Mouse (Mus musculus) stomach, postnatal 0 days (tissue): ENCODE measurements around the gene Vgf. TPM values are rescaled to one million over a fixed set of nuclear protein-coding genes. Genes with fewer than 3 reads are reported as not detected.

Experiments
- ATAC-seq: fragments of 200-750 bp; cut with Nextera tagmentation; 2 replicates; pipeline ENCODE4 v1.8.0; 2017; ENCODE audit not compliant: low FRiP score, low TSS enrichment
- DNase-seq: peaks from one replicate; pipeline ENCODE4 v3.0.0-alpha.2; 2016; ENCODE audit warnings: low spot score
- H3K27ac ChIP-seq: fragments of 300-500 bp; sonication (generic); replicated peaks from 2 replicates; pipeline ENCODE4 v1.5.1; 2014; ENCODE audit warnings: mild to moderate bottlenecking, control low read depth
- H3K27me3 ChIP-seq: fragments of 300-500 bp; sonication (generic); 2 replicates; pipeline ENCODE4 v1.6.1; 2014; ENCODE audit warnings: low read length; ENCODE audit not compliant: control insufficient read depth, insufficient read depth
- H3K36me3 ChIP-seq: fragments of 300-500 bp; sonication (generic); 2 replicates; pipeline ENCODE4 v1.6.1; 2014; ENCODE audit warnings: low read length, mixed read lengths; ENCODE audit not compliant: control insufficient read depth, insufficient read depth
- H3K4me1 ChIP-seq: fragments of 300-500 bp; sonication (generic); replicated peaks from 2 replicates; pipeline ENCODE4 v1.6.1; 2014; ENCODE audit warnings: antibody characterized with exemption; ENCODE audit not compliant: control insufficient read depth, insufficient read depth
- H3K4me2 ChIP-seq: fragments of 300-500 bp; sonication (generic); replicated peaks from 2 replicates; pipeline ENCODE4 v1.6.1; 2014; ENCODE audit warnings: low read depth, mild to moderate bottlenecking, control low read depth, moderate library complexity
- H3K4me3 ChIP-seq: fragments of 300-500 bp; sonication (generic); 2 replicates; pipeline ENCODE4 v1.5.1; 2014; ENCODE audit warnings: low read depth, low read length, control low read depth
- H3K9ac ChIP-seq: fragments of 300-500 bp; sonication (generic); 2 replicates; pipeline ENCODE4 v1.6.1; 2014; ENCODE audit warnings: mild to moderate bottlenecking, low read length, control low read depth, mixed read lengths
- H3K9me3 ChIP-seq: fragments of 300-500 bp; sonication (generic); 2 replicates; pipeline ENCODE4 v1.6.1; 2016; ENCODE audit warnings: low read length; ENCODE audit not compliant: control insufficient read depth
- CTCF ChIP-seq: IDR thresholded peaks from 2 replicates; pipeline ENCODE4 v1.5.1; 2016; ENCODE audit warnings: antibody characterized with exemption, low read depth, mild to moderate bottlenecking, moderate library complexity
- EP300 ChIP-seq: optimal IDR thresholded peaks from 2 replicates; pipeline ENCODE3; 2016; ENCODE audit warnings: antibody characterized with exemption
- WGBS: fragments of 180-500 bp; shearing (Covaris S2); extraction: QIAGEN DNeasy Blood & Tissue Kit; methylation state at CpG from one replicate; pipeline ENCODE4 v1.1.7; 2014; 5-methylcytosine and 5-hydroxymethylcytosine counted together
- polyA plus RNA-seq: library from polyadenylated mRNA; unstranded; fragments of >200 nt; fragmentation: Nextera tagmentation; extraction: Ambion mirVana; gene quantifications from 2 replicates; pipeline ENCODE4 v1.2.1, GENCODE M21; 2015

The Vgf gene
- polyA plus RNA-seq, 1 experiment from 2014 or later, result 1.8 TPM

- Histone ChIP-seq H3K4me3 (peak overlapping the region; percentile 39), H3K27me3 (peaks cover 27% of the 10 kb centered on the region), H3K4me2 (peak overlapping the region; percentile 91), H3K27ac (no peak overlapping the region), H3K9ac (no peak overlapping the region), H3K36me3 (no peaks in the 10 kb centered on the region; the same call in 1 of the 2 replicates), H3K4me1 (peaks cover 11% of the 10 kb centered on the region), H3K9me3 (no peaks in the 10 kb centered on the region)
- DNase-seq (peak; percentile 61), ATAC-seq (no peak)
- no peak for TF ChIP-seq EP300
- no peak for TF ChIP-seq CTCF
- WGBS, result 2% methylated on average over 78 of the region's 78 CpGs
These were observed 5.2 kb downstream of the Vgf start for GRCm38 (mm10) chr5:137031076-137032032.

- Histone ChIP-seq H3K9ac (no peak overlapping the region), H3K36me3 (peaks cover 1% of the 10 kb centered on the region), H3K27me3 (peaks cover 26% of the 10 kb centered on the region), H3K9me3 (no peaks in the 10 kb centered on the region), H3K27ac (no peak overlapping the region), H3K4me3 (peak overlapping the region; percentile 39), H3K4me1 (peaks cover 11% of the 10 kb centered on the region), H3K4me2 (peak overlapping the region; percentile 91)
- WGBS, result under 1% methylated on average over 26 of the region's 33 CpGs
- no peak for ATAC-seq
- TF ChIP-seq EP300 (no peak), CTCF (peak; percentile 46)
- no peak for DNase-seq
These were observed 5.8 kb downstream of the Vgf start for GRCm38 (mm10) chr5:137032033-137032421.

- DNase-seq, result peak; percentile 98
- H3K9ac ChIP-seq, result 0 out of 2 replicates have a peak overlapping the region, but pooled peaks have one; percentile 27
- no peaks in the 10 kb centered on the region for H3K9me3 ChIP-seq
- WGBS, result under 1% methylated on average over 40 of the region's 49 CpGs
- TF ChIP-seq EP300 (no peak), CTCF (peak; percentile 30; the same call in 1 of the 2 replicates)
- H3K27me3 ChIP-seq, result peaks cover 24% of the 10 kb centered on the region
- H3K4me1 ChIP-seq, result peaks cover 11% of the 10 kb centered on the region
- no peak overlapping the region for H3K27ac ChIP-seq
- H3K4me3 ChIP-seq, result peak overlapping the region; percentile 39
- peak overlapping the region; percentile 91 for H3K4me2 ChIP-seq
- peak; percentile 87 for ATAC-seq
- peaks cover 7% of the 10 kb centered on the region for H3K36me3 ChIP-seq
These were observed 6.5 kb downstream of the Vgf start for GRCm38 (mm10) chr5:137032641-137033074.

- Histone ChIP-seq H3K4me3 (no peak overlapping the region), H3K27me3 (peaks cover 7% of the 10 kb centered on the region; the same call in 1 of the 2 replicates), H3K4me1 (peaks cover 6% of the 10 kb centered on the region), H3K9ac (no peak overlapping the region), H3K36me3 (peaks cover 16% of the 10 kb centered on the region), H3K27ac (no peak overlapping the region), H3K9me3 (no peaks in the 10 kb centered on the region), H3K4me2 (no peak overlapping the region)
- ATAC-seq (no peak), DNase-seq (no peak)
- WGBS, result 77% methylated on average over 13 of the region's 13 CpGs
- TF ChIP-seq EP300 (no peak), CTCF (no peak)
These were observed 10.0 kb downstream of the Vgf start for GRCm38 (mm10) chr5:137036211-137036610.

- H3K27ac ChIP-seq, result no peak overlapping the region
- peaks cover 22% of the 10 kb centered on the region for H3K36me3 ChIP-seq
- no peaks in the 10 kb centered on the region for H3K4me1 ChIP-seq
- DNase-seq, result no peak
- no peak overlapping the region for H3K4me2 ChIP-seq
- no peak overlapping the region for H3K9ac ChIP-seq
- 92% methylated on average over 10 of the region's 10 CpGs for WGBS
- no peak overlapping the region for H3K4me3 ChIP-seq
- TF ChIP-seq EP300 (no peak), CTCF (no peak)
- H3K27me3 ChIP-seq, result no peaks in the 10 kb centered on the region
- no peaks in the 10 kb centered on the region for H3K9me3 ChIP-seq
- ATAC-seq, result peak; percentile 21; the same call in 1 of the 2 replicates
These were observed 13.3 kb downstream of the Vgf start for GRCm38 (mm10) chr5:137039453-137039852.

- ATAC-seq (no peak), DNase-seq (no peak)
- no peak for TF ChIP-seq EP300
- no peak for TF ChIP-seq CTCF
- no peak overlapping the region for H3K27ac ChIP-seq
- H3K27me3 ChIP-seq, result no peaks in the 10 kb centered on the region
- peaks cover 22% of the 10 kb centered on the region for H3K36me3 ChIP-seq
- H3K9me3 ChIP-seq, result no peaks in the 10 kb centered on the region
- peaks cover 4% of the 10 kb centered on the region; the same call in 1 of the 2 replicates for H3K4me1 ChIP-seq
- no peak overlapping the region for H3K4me2 ChIP-seq
- no peak overlapping the region for H3K4me3 ChIP-seq
- H3K9ac ChIP-seq, result no peak overlapping the region
- 88% methylated on average over 10 of the region's 10 CpGs for WGBS
These were observed 15.2 kb downstream of the Vgf start for GRCm38 (mm10) chr5:137041442-137041841.
